Mouse (Mus musculus) 3134 (cell line): ENCODE data around the gene Cbx5.
"Not testable (repeated sequence)": the region's sequence is repeated elsewhere in the genome, so short reads cannot be mapped to it uniquely, and the experiment has no call there.

Source experiments
- DNase-seq: peaks from one replicate; pipeline ENCODE4 v3.0.0-alpha.2; 2011; ENCODE audit warnings: low spot score; ENCODE audit not compliant: insufficient read length; ENCODE audit errors: extremely low read depth

Cbx5 gene

GRCm38 (mm10) chr15:103239685-103240159 lies at the start of gene Cbx5:
Cbx5 (minus strand) TSS chr15:103239816.
- DNase-seq = peak; percentile 95

GRCm38 (mm10) chr15:103285778-103286417 lies 46.3 kb upstream of the Cbx5 start:
- no peak for DNase-seq

- DNase-seq = no peak
These were observed 45.0 kb upstream of the Cbx5 start for GRCm38 (mm10) chr15:103284647-103285046.

GRCm38 (mm10) chr15:103284066-103284465 lies 44.5 kb upstream of the Cbx5 start:
- DNase-seq = peak; percentile 35

- no peak for DNase-seq
These were observed 42.0 kb upstream of the Cbx5 start for GRCm38 (mm10) chr15:103281465-103282205.

- DNase-seq = no peak
These were observed 41.3 kb upstream of the Cbx5 start for GRCm38 (mm10) chr15:103280817-103281464.

GRCm38 (mm10) chr15:103279750-103280149 lies 40.1 kb upstream of the Cbx5 start:
- DNase-seq = no peak

- no peak for DNase-seq
These were observed 38.3 kb upstream of the Cbx5 start for GRCm38 (mm10) chr15:103277949-103278348.

GRCm38 (mm10) chr15:103275943-103276342 lies 36.3 kb upstream of the Cbx5 start:
- not testable (repeated sequence) for DNase-seq

GRCm38 (mm10) chr15:103272419-103273279 lies 33.0 kb upstream of the Cbx5 start, which contains the start of gene Copz1:
Copz1 (plus strand) TSS chr15:103272714.
- peak; percentile 92 for DNase-seq

- DNase-seq = no peak
These were observed 29.3 kb upstream of the Cbx5 start for GRCm38 (mm10) chr15:103268903-103269302.

- no peak for DNase-seq
These were observed 25.2 kb upstream of the Cbx5 start for GRCm38 (mm10) chr15:103264794-103265193.

- DNase-seq = no peak
These were observed 20.4 kb upstream of the Cbx5 start for GRCm38 (mm10) chr15:103259989-103260388.

GRCm38 (mm10) chr15:103259162-103259561 lies 19.5 kb upstream of the Cbx5 start:
- no peak for DNase-seq

GRCm38 (mm10) chr15:103257790-103258728 lies 18.4 kb upstream of the Cbx5 start, which contains the start of gene Nfe2:
Nfe2 (minus strand) TSS chr15:103258403.
- DNase-seq = peak; percentile 46

- no peak for DNase-seq
These were observed 16.8 kb upstream of the Cbx5 start for GRCm38 (mm10) chr15:103256210-103256986.

GRCm38 (mm10) chr15:103255169-103255568 lies 15.6 kb upstream of the Cbx5 start:
- no peak for DNase-seq

GRCm38 (mm10) chr15:103253352-103253751 lies 13.7 kb upstream of the Cbx5 start:
- DNase-seq = no peak

GRCm38 (mm10) chr15:103252660-103253059 lies 13.0 kb upstream of the Cbx5 start:
- DNase-seq = no peak
